Mouse (Mus musculus): ENCODE data around the gene Nrp2.
A peak's percentile ranks its signal among the peaks of the same experiment; 100 is the strongest.

Nrp2 gene

GRCm38 (mm10) chr1:62704889-62705516, 1.9 kb downstream of the Nrp2 start:
- peak; percentile 7 for DNase-seq

DNA sequence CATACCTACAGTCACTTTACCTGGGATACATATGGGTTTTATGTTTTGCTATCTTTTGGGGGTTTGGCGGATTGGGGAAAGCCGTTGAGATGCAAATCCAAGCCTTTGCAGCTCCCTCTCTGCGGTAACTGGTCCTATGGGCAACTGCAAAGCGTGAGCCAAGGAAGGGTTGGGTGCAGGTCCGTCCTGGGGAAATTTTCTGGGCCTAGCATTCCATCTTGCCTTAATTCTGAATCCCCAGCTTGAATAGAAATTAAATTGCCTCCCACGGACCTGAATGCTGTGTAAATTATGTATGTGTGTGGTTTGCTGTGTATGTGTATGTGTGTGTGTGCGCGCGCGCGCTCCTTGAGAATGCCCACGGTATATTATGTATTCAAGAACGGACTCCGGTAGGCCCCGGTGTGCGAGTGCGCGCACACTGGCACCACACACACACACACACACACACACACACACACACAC, 2.5 kb downstream of the Nrp2 start:
- peak; percentile 11 for DNase-seq

DNA sequence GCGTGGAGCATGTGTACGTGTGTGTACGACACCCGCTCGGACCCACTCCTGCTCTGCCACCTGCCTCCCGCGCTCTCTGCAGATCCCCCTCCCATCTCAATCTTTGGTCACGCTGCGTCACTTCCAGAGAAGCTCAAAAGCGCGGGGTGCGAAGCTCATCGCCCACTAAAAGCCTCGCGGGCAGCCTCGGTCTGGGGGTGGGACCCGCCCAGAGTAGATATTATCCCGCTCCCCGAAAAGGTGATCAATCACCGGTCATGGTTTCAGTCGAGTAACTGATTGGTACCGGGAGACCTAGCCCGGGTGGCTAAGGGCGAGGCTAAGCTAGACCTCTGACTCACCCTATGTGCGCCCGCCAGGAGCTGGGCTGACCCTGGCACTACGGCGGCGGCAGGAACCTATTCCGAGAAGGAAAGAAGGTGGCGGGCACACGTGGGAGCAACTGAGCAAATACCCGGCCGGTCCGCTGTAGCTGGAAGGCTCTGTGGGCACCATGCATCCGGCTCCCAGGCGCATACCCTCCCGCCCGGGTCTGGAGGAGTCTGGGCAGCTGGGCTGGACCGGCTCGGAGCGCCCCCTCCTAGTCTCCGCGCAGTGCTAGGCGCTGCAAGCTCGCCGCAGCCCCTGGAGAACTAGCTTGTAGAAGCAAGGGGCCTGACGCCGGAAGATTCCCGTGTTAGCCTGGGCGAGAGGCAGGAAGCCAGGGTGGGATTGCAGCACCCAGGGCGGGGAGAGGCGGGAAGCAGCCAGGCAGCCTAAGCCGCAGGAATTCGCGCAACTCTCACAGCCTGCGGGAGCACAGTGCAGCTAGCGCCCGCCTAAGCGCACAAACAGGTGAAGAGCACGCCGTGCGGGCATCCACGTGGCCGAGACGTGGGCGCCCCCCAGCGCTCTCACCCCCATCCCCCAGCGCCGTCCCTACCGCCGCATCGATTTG, 3.3 kb downstream of the Nrp2 start:
- DNase-seq, result peak; percentile 29

DNA sequence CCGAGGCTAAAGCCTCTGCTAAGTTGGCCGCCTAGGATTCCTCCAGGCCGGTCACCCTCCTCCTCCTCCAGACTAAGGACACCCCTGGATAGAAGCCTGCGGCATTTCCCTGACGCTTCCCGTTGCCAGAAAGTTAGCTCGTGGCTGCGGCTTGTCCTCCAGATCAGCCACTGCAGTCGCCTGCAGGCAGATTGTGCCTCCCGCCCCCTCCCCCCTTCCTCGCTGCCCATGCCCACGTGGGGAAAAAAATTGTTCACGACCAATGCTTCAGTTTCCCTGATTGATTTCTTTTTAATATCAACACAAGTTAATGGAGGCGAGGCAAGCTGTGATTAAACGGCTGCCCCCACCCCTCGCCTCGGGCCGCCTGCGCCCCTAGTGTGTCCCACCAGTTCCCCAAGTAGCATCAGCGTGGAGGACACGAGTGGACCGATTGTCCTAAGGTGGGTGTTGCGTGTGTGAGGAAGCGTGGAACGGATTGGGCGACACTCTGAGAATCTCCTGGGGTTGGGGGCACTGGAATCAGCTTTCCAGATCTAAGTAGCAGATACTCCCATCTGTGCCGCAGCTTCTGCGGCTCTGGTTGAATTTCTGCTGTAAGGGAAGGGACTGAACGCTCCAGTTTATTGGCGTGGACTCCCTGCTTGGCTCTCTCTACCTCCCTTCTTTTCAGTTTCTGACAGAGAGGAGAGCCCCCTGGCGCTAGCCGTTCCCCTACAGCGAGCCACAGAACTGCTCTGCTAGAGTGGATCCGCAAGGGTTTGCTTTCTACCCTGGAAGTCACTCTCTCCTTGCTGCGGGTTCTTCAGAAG, 4.2 kb downstream of the Nrp2 start:
- DNase-seq, result peak; percentile 9

- DNase-seq, result no peak
Observed at GRCm38 (mm10) chr1:62707913-62708860, 5.1 kb downstream of the Nrp2 start.

DNA sequence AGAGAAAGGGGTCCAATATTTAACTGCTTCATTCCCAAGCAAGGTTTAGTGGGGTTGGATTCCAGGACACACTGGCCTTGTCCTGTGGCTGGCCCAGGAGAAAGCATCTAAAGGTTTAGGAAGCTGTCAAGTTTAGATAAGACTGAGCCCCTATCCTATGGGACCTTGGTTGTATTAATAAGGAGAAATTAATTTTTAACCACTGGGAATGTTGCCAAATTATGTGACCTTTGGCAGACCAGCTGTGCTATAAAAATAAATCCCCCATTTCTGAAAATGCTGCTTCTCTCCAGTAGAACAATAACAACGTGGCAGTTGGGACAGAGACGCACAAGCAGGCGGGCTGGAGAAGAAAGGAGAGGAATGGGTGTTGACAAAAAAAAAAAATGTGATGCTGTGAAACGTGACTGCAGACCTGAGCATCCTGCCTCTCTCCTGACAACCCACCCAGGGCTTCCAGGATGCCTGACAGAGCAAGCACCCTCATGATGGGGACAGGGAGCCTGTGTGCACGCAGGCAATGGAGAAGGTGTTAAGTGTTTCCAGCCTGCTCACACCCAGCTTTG, 6.8 kb downstream of the Nrp2 start:
- no peak for DNase-seq

DNA sequence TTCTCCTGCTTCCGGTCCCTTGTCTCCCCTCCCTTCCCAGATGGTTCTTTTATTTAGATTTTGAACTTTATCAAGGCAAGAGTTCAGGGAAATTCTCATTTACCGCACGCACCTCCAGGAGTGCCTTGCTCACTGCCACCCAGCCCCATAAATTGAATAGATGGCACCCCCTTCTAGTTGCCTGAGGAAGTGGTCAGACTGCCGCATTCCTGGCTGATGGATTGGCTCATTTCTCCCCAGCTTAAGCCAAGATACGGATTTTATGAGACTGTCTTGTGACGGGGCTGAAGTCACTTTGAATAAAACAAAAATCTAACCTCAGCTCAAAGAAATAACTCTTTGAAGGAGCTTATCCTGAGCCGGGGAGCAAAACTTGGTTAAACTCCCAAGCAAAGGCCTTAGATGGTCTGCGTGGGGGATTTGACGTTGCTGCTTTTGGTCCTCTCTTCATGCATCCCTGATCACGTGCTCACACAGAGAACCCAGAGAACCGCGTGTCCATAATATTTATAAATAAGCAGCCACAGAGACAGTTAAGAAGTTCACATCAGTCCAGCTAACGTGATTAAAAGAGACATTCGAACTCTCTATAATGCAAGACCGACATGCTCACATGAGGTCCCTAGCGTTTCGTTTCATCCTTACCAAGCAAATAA, 10.1 kb downstream of the Nrp2 start:
- no peak for DNase-seq

GRCm38 (mm10) chr1:62715004-62715403, 11.9 kb downstream of the Nrp2 start:
- no peak for DNase-seq

DNA sequence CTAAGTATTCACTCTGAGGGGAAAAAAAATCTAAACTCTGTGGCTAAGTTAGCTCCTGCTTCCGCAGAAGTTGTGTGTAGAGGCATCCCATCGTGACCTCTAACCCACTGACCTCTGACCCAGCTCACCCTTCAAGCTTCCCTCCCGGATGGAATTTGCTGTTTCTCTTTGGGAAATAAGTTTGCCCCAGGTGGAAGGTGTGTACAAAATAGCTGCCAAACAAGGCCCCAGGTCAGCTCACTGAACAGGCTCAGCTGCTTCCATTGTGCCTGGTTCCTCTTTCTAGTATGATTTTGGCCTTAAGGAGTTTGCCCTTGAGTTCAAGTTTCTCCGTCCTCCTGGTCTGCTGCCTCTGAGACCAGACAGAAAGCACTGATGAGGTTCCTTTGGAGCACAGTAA, 12.6 kb downstream of the Nrp2 start:
- DNase-seq, result no peak

- DNase-seq, result no peak
Observed at GRCm38 (mm10) chr1:62716836-62717478, 13.9 kb downstream of the Nrp2 start.

GRCm38 (mm10) chr1:62717552-62718236, 14.6 kb downstream of the Nrp2 start:
- no peak for DNase-seq

- no peak for DNase-seq
Observed at GRCm38 (mm10) chr1:62718237-62718571, 15.1 kb downstream of the Nrp2 start.

- no peak for DNase-seq
Observed at GRCm38 (mm10) chr1:62718750-62719149, 15.7 kb downstream of the Nrp2 start.

- no peak for DNase-seq
Observed at GRCm38 (mm10) chr1:62719770-62720169, 16.7 kb downstream of the Nrp2 start.

- DNase-seq, result no peak
Observed at GRCm38 (mm10) chr1:62720176-62720575, 17.1 kb downstream of the Nrp2 start.

DNA sequence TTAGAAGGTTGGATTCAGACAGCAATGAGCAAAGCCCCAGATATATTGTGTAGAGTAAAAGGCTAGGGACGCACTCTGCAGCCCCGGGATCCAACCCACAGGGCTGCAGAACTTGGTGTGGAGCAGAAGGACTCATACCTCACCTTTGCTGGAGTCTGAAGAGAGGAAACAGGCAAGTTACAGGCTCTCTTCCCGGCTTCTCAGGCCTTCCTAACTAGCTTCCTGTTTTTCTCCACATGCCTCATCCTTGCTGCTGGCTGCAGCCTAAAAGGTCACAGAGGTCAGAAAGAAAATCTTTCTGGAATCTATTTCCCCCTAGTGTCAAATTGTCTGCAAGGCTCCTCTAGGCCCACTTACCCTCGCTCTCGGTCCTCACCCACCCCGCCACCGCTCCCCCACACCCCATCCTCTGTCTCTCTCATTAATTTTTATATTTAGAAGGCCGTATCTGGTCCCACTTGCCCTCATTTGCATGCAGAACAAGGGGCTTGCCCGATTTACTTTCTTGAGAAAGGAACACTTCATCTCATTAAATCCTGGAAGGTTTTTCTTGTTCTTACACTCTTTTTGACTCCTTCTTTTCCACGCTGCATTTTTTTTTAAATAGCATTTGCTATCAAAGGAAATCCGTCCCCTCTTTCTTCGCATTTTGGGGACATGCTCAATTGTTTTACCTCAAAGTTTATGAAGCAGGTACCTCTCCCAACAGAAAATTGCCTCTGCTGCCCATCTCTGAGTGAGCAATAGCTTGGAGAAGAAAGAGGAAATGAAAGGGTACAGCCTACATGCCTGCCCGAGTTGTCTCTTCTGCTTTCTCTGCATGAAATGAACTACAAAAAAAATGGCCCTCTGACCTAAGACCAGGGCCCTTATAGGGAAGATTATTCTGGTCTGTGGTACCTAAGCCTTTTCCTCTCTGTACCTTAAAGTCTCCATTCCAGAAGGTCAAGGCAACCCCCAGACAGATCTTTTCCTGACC, 17.9 kb downstream of the Nrp2 start:
- no peak for DNase-seq

GRCm38 (mm10) chr1:62721706-62722187, 18.7 kb downstream of the Nrp2 start:
- DNase-seq, result no peak

DNA sequence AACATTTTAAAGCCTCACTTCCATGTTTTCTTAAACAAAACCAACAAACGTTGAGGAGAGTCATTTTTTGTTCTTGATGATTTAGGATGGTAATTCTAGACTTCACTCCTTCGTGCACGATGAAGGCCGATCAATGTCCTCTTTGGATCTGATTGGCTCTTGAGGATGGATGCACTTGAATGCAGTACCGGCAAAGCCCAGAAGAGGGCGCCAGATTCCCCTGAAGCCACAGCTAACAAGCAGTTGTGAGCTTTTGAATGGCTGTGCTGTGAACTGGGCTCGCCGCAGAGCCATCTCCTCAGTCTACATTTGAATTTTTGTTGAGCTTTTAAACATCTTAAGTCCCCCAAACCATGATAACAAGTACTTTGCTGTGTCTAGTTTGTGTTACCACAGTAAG, 19.4 kb downstream of the Nrp2 start:
- DNase-seq, result peak; percentile 19

DNA sequence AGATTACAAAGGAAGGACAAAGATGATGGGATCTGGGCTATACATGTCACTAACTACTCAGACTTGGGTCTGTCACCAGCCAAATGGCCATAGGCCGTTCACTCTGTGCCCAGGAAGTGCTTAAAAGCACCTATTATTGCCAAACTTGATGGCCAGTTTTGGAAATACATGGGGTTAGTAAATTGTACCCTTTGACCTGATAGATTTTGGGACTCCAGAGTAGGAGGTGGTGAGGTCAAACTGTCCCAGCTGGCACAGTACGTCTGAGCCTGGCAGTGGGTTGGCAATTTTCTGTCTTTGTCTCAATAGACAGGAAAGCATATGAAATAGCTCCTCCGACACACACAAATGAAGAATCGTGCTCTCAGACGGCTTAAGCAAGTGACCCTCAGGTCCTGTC, 20.8 kb downstream of the Nrp2 start:
- DNase-seq, result no peak

All from cerebellum, adult 8-10 months (tissue).